Mouse (Mus musculus): ENCODE measurements around the gene Gm13287. TPM values are rescaled to one million over a fixed set of nuclear protein-coding genes. Genes with fewer than 3 reads are reported as not detected.
"Not testable (repeated sequence)": the region's sequence is repeated elsewhere in the genome, so short reads cannot be mapped to it uniquely, and the experiment has no call there.

Gm13287 gene
- total RNA-seq (2014; rRNA removed) (not detected in 2 replicates), polyA plus RNA-seq (2015; fragmentation: Nextera tagmentation; extraction: Ambion mirVana) (not detected in 2 replicates)

- not testable (repeated sequence) for H3K9me3 ChIP-seq (ENCODE audit: low read length); H3K27me3 ChIP-seq (ENCODE audit: insufficient read depth, low read length); H3K4me2 ChIP-seq (ENCODE audit: low read depth); H3K4me3 ChIP-seq (ENCODE audit: low read depth, low read length); H3K4me1 ChIP-seq (ENCODE audit: insufficient read depth); H3K9ac ChIP-seq; ATAC-seq; DNase-seq; H3K36me3 ChIP-seq (ENCODE audit: insufficient read depth); H3K27ac ChIP-seq (ENCODE audit: low read depth, low read length)
- no CpG with 5 or more reads among the region's 29 CpGs for whole genome bisulfite sequencing
Observed at GRCm38 (mm10) chr4:88802954-88803353, at the start of gene Gm13287. TSS of gene Gm13287 (plus strand) at chr4:88803254.

- TF ChIP-seq CTCF (IDR thresholded peaks at IDR 0.05; ENCODE audit: low read depth), result 0 out of 2 replicates have a peak, but pooled peaks have one; percentile 9
- not testable (repeated sequence) for DNase-seq; H3K9me3 ChIP-seq (ENCODE audit: low read length); H3K4me1 ChIP-seq (ENCODE audit: insufficient read depth); H3K27ac ChIP-seq (ENCODE audit: low read depth, low read length); H3K27me3 ChIP-seq (ENCODE audit: insufficient read depth, low read length); H3K36me3 ChIP-seq (ENCODE audit: insufficient read depth); H3K4me2 ChIP-seq (ENCODE audit: low read depth); H3K9ac ChIP-seq; ATAC-seq; H3K4me3 ChIP-seq (ENCODE audit: low read depth, low read length)
- 83% methylated on average over 14 of the region's 15 CpGs for WGBS
Observed at GRCm38 (mm10) chr4:88754818-88755340, 48.2 kb upstream of the Gm13287 start, which contains the start of gene Gm13271. TSS of gene Gm13271 (plus strand) at chr4:88754868.

GRCm38 (mm10) chr4:88756581-88757513 is 46.2 kb upstream of the Gm13287 start:
- H3K9me3 ChIP-seq (ENCODE audit: low read length); ATAC-seq; H3K36me3 ChIP-seq (ENCODE audit: insufficient read depth); H3K27me3 ChIP-seq (ENCODE audit: insufficient read depth, low read length); H3K4me1 ChIP-seq (ENCODE audit: insufficient read depth): not testable (repeated sequence)
- peak overlapping the region; percentile 35; the same call in 1 of the 2 replicates for H3K27ac ChIP-seq (ENCODE audit: low read depth, low read length)
- peak overlapping the region; percentile 75 for H3K4me2 ChIP-seq (ENCODE audit: low read depth)
- WGBS, result 11% methylated on average over 28 of the region's 31 CpGs
- DNase-seq, result peak; percentile 27
- peak overlapping the region; percentile 39; the same call in 1 of the 2 replicates for H3K9ac ChIP-seq
- H3K4me3 ChIP-seq (ENCODE audit: low read depth, low read length), result peak overlapping the region; percentile 40

GRCm38 (mm10) chr4:88757628-88758031 is 45.4 kb upstream of the Gm13287 start:
- not testable (repeated sequence) for H3K4me1 ChIP-seq (ENCODE audit: insufficient read depth); H3K36me3 ChIP-seq (ENCODE audit: insufficient read depth); H3K27me3 ChIP-seq (ENCODE audit: insufficient read depth, low read length); H3K9me3 ChIP-seq (ENCODE audit: low read length)
- TF ChIP-seq CTCF (IDR thresholded peaks at IDR 0.05; ENCODE audit: low read depth), result peak; percentile 77
- Histone ChIP-seq H3K9ac (peak overlapping the region; percentile 39; the same call in 1 of the 2 replicates), H3K27ac (ENCODE audit: low read depth, low read length) (peak overlapping the region; percentile 35; the same call in 1 of the 2 replicates), H3K4me2 (ENCODE audit: low read depth) (peak overlapping the region; percentile 75), H3K4me3 (ENCODE audit: low read depth, low read length) (peak overlapping the region; percentile 40)
- peak; percentile 85 for DNase-seq
- under 1% methylated on average over 21 of the region's 21 CpGs for WGBS
- peak; percentile 100 for ATAC-seq

- H3K4me3 ChIP-seq (ENCODE audit: low read depth, low read length); ATAC-seq; H3K9ac ChIP-seq; H3K9me3 ChIP-seq (ENCODE audit: low read length); H3K4me2 ChIP-seq (ENCODE audit: low read depth); H3K4me1 ChIP-seq (ENCODE audit: insufficient read depth); H3K36me3 ChIP-seq (ENCODE audit: insufficient read depth); H3K27me3 ChIP-seq (ENCODE audit: insufficient read depth, low read length); H3K27ac ChIP-seq (ENCODE audit: low read depth, low read length); DNase-seq: not testable (repeated sequence)
- WGBS, result 92% methylated on average over 9 of the region's 9 CpGs
Observed at GRCm38 (mm10) chr4:88758751-88759150, 44.3 kb upstream of the Gm13287 start.

GRCm38 (mm10) chr4:88759610-88760268 is 43.3 kb upstream of the Gm13287 start, which contains the start of gene Gm13283:
TSS of gene Gm13283 (plus strand) at chr4:88760119.
- H3K27me3 ChIP-seq (ENCODE audit: insufficient read depth, low read length); H3K27ac ChIP-seq (ENCODE audit: low read depth, low read length); H3K36me3 ChIP-seq (ENCODE audit: insufficient read depth); H3K4me1 ChIP-seq (ENCODE audit: insufficient read depth); DNase-seq; H3K9ac ChIP-seq; ATAC-seq; H3K9me3 ChIP-seq (ENCODE audit: low read length): not testable (repeated sequence)
- WGBS, result 34% methylated on average over 8 of the region's 14 CpGs
- Histone ChIP-seq H3K4me2 (ENCODE audit: low read depth) (peak within 1 kb of the TSS; percentile 62), H3K4me3 (ENCODE audit: low read depth, low read length) (peak within 1 kb of the TSS; percentile 27)

All from forebrain, postnatal 0 days (tissue).